Mouse (Mus musculus) ovary, adult 18-20 months (tissue): Measurements from ENCODE around the gene Olfr498.

ENCODE experiments used
- DNase-seq: peaks from one replicate; pipeline ENCODE4 v3.0.0; 2022; ENCODE audit warnings: low spot score, mixed read lengths

Gene Olfr498

GRCm38 (mm10) chr7:108465026-108465425, at the start of gene Olfr498:
TSS of gene Olfr498 (plus strand) at chr7:108465326.
- DNase-seq: no peak

- DNase-seq: no peak
Observed at GRCm38 (mm10) chr7:108420121-108420520, 45.0 kb upstream of the Olfr498 start, which contains the start of gene Olfr497. TSS of gene Olfr497 (plus strand) at chr7:108420421.
